Mouse (Mus musculus) forebrain, embryonic 14.5 days (tissue): Measurements from ENCODE around the gene Rbm47. TPM values are rescaled to one million over a fixed set of nuclear protein-coding genes. Genes with fewer than 3 reads are reported as not detected.

Experiments
- ATAC-seq: fragments of 200-750 bp; cut with Nextera tagmentation; 2 replicates; pipeline ENCODE4 v1.8.0; 2017; ENCODE audit warnings: mild to moderate bottlenecking, moderate library complexity
- DNase-seq: peaks from one replicate; pipeline ENCODE4 v3.0.0-alpha.2; 2015; ENCODE audit warnings: low spot score
- H3K27ac ChIP-seq: fragments of 300-500 bp; sonication (generic); 2 replicates; pipeline ENCODE4 v1.5.1; 2014; ENCODE audit warnings: low read depth, mild to moderate bottlenecking, control low read depth, low read length, moderate library complexity
- H3K27me3 ChIP-seq: fragments of 300-500 bp; sonication (generic); replicated peaks from 2 replicates; pipeline ENCODE4 v1.6.1; 2014; ENCODE audit warnings: low read length, control low read depth, mixed read lengths; ENCODE audit not compliant: control insufficient read depth, insufficient read depth
- H3K36me3 ChIP-seq: fragments of 300-500 bp; sonication (generic); 2 replicates; pipeline ENCODE4 v1.6.1; 2014; ENCODE audit warnings: low read length, control low read depth; ENCODE audit not compliant: control insufficient read depth, insufficient read depth
- H3K4me1 ChIP-seq: fragments of 300-500 bp; sonication (generic); 2 replicates; pipeline ENCODE4 v1.6.1; 2014; ENCODE audit warnings: antibody characterized with exemption, low read length, control low read depth; ENCODE audit not compliant: control insufficient read depth, insufficient read depth
- H3K4me2 ChIP-seq: fragments of 300-500 bp; sonication (generic); 2 replicates; pipeline ENCODE4 v1.6.1; 2014; ENCODE audit warnings: mild to moderate bottlenecking, control low read depth, low read length
- H3K4me3 ChIP-seq: fragments of 300-500 bp; sonication (generic); 2 replicates; pipeline ENCODE4 v1.5.1; 2014; ENCODE audit warnings: low read depth, low read length, control low read depth
- H3K9ac ChIP-seq: fragments of 300-500 bp; sonication (generic); 2 replicates; pipeline ENCODE4 v1.6.1; 2014; ENCODE audit warnings: mild to moderate bottlenecking, low read length, control low read depth, moderate library complexity
- H3K9me3 ChIP-seq: fragments of 300-500 bp; sonication (generic); replicated peaks from 2 replicates; pipeline ENCODE4 v1.6.1; 2016; ENCODE audit warnings: low read length, control low read depth, mixed read lengths; ENCODE audit not compliant: control insufficient read depth
- WGBS: fragments of 180-500 bp; shearing (Covaris S2); extraction: QIAGEN DNeasy Blood & Tissue Kit; methylation state at CpG from one replicate; pipeline ENCODE4 v1.1.7; 2014; 5-methylcytosine and 5-hydroxymethylcytosine counted together
- polyA plus RNA-seq: library from polyadenylated mRNA; unstranded; fragments of >200 nt; fragmentation: Nextera tagmentation; extraction: Ambion mirVana; gene quantifications from 2 replicates; pipeline ENCODE4 v1.2.1, GENCODE M21; 2014

Rbm47 gene
- polyA plus RNA-seq, 1 experiment from 2014 or later: 2.2 TPM

- Histone ChIP-seq H3K27me3 (no peaks in the 10 kb centered on the region), H3K4me1 (no peaks in the 10 kb centered on the region), H3K9me3 (no peaks in the 10 kb centered on the region), H3K27ac (no peak overlapping the region), H3K9ac (no peak overlapping the region), H3K4me3 (no peak overlapping the region), H3K36me3 (no peaks in the 10 kb centered on the region), H3K4me2 (no peak overlapping the region)
- WGBS: 89% methylated on average over 9 of the region's 9 CpGs
- ATAC-seq (no peak), DNase-seq (no peak)
Measured at GRCm38 (mm10) chr5:66124931-66125330, 48.0 kb downstream of the Rbm47 start.

GRCm38 (mm10) chr5:66124089-66124400 lies 48.9 kb downstream of the Rbm47 start:
- ATAC-seq (no peak), DNase-seq (no peak)
- Histone ChIP-seq H3K4me2 (no peak overlapping the region), H3K36me3 (no peaks in the 10 kb centered on the region), H3K27ac (no peak overlapping the region), H3K9ac (no peak overlapping the region), H3K9me3 (no peaks in the 10 kb centered on the region), H3K27me3 (no peaks in the 10 kb centered on the region), H3K4me3 (no peak overlapping the region), H3K4me1 (no peaks in the 10 kb centered on the region)
- WGBS: 89% methylated on average over 4 of the region's 4 CpGs

GRCm38 (mm10) chr5:66123295-66124088 lies 49.4 kb downstream of the Rbm47 start:
- 91% methylated on average over 12 of the region's 12 CpGs for WGBS
- no peak overlapping the region for H3K9ac ChIP-seq
- H3K4me2 ChIP-seq: no peak overlapping the region
- no peaks in the 10 kb centered on the region for H3K27me3 ChIP-seq
- H3K4me1 ChIP-seq: no peaks in the 10 kb centered on the region
- no peak for ATAC-seq
- no peaks in the 10 kb centered on the region for H3K9me3 ChIP-seq
- no peak for DNase-seq
- no peak overlapping the region for H3K4me3 ChIP-seq
- H3K36me3 ChIP-seq: no peaks in the 10 kb centered on the region
- H3K27ac ChIP-seq: no peak overlapping the region

- H3K9ac ChIP-seq: no peak overlapping the region
- H3K27me3 ChIP-seq: no peaks in the 10 kb centered on the region
- no peak overlapping the region for H3K4me2 ChIP-seq
- H3K4me1 ChIP-seq: no peaks in the 10 kb centered on the region
- no peak overlapping the region for H3K4me3 ChIP-seq
- ATAC-seq: no peak
- no peaks in the 10 kb centered on the region for H3K36me3 ChIP-seq
- no peaks in the 10 kb centered on the region for H3K9me3 ChIP-seq
- H3K27ac ChIP-seq: no peak overlapping the region
- DNase-seq: no peak
Measured at GRCm38 (mm10) chr5:66121255-66121654, 51.7 kb downstream of the Rbm47 start.

- DNase-seq (no peak), ATAC-seq (no peak)
- Histone ChIP-seq H3K9ac (no peak overlapping the region), H3K4me1 (no peaks in the 10 kb centered on the region), H3K27me3 (no peaks in the 10 kb centered on the region), H3K4me3 (no peak overlapping the region), H3K9me3 (no peaks in the 10 kb centered on the region), H3K27ac (no peak overlapping the region), H3K4me2 (no peak overlapping the region), H3K36me3 (no peaks in the 10 kb centered on the region)
- 68% methylated on average over 14 of the region's 14 CpGs for WGBS
Measured at GRCm38 (mm10) chr5:66114751-66115150, 58.2 kb downstream of the Rbm47 start.

- no peak for DNase-seq
- Histone ChIP-seq H3K4me3 (no peak overlapping the region), H3K27ac (no peak overlapping the region), H3K4me1 (no peaks in the 10 kb centered on the region), H3K36me3 (no peaks in the 10 kb centered on the region), H3K4me2 (no peak overlapping the region), H3K9me3 (no peaks in the 10 kb centered on the region), H3K9ac (no peak overlapping the region), H3K27me3 (no peaks in the 10 kb centered on the region)
- 27% methylated on average over 6 of the region's 6 CpGs for WGBS
- ATAC-seq: no peak
Measured at GRCm38 (mm10) chr5:66114208-66114607, 58.7 kb downstream of the Rbm47 start.

- H3K4me2 ChIP-seq: no peak overlapping the region
- no peaks in the 10 kb centered on the region for H3K9me3 ChIP-seq
- no peaks in the 10 kb centered on the region for H3K36me3 ChIP-seq
- no peak overlapping the region for H3K9ac ChIP-seq
- H3K27me3 ChIP-seq: no peaks in the 10 kb centered on the region
- H3K4me3 ChIP-seq: no peak overlapping the region
- ATAC-seq: no peak
- H3K27ac ChIP-seq: no peak overlapping the region
- DNase-seq: no peak
- 86% methylated on average over 8 of the region's 8 CpGs for WGBS
- no peaks in the 10 kb centered on the region for H3K4me1 ChIP-seq
Measured at GRCm38 (mm10) chr5:66112059-66112458, 60.9 kb downstream of the Rbm47 start.

- no peaks in the 10 kb centered on the region for H3K4me1 ChIP-seq
- ATAC-seq (no peak), DNase-seq (no peak)
- H3K27me3 ChIP-seq: no peaks in the 10 kb centered on the region
- H3K4me2 ChIP-seq: no peak overlapping the region
- no peak overlapping the region for H3K27ac ChIP-seq
- no peaks in the 10 kb centered on the region for H3K9me3 ChIP-seq
- WGBS: 91% methylated on average over 9 of the region's 9 CpGs
- no peaks in the 10 kb centered on the region for H3K36me3 ChIP-seq
- H3K4me3 ChIP-seq: no peak overlapping the region
- H3K9ac ChIP-seq: no peak overlapping the region
Measured at GRCm38 (mm10) chr5:66106372-66106771, 66.5 kb downstream of the Rbm47 start.

GRCm38 (mm10) chr5:66105946-66106345 lies 67.0 kb downstream of the Rbm47 start:
- DNase-seq: no peak
- no peaks in the 10 kb centered on the region for H3K27me3 ChIP-seq
- H3K4me2 ChIP-seq: no peak overlapping the region
- WGBS: 92% methylated on average over 7 of the region's 7 CpGs
- no peak overlapping the region for H3K9ac ChIP-seq
- no peak overlapping the region for H3K27ac ChIP-seq
- H3K4me1 ChIP-seq: no peaks in the 10 kb centered on the region
- H3K9me3 ChIP-seq: no peaks in the 10 kb centered on the region
- no peaks in the 10 kb centered on the region for H3K36me3 ChIP-seq
- no peak overlapping the region for H3K4me3 ChIP-seq
- ATAC-seq: no peak
